Mouse (Mus musculus) cerebellum, adult 2 months (tissue): ENCODE results near the gene Nppb.

Source experiments
- CTCF ChIP-seq: fragments of 200-500 bp; IDR thresholded peaks from 2 replicates; pipeline ENCODE4 v1.5.1; 2011; ENCODE audit warnings: low read depth, mild to moderate bottlenecking, control low read depth, low read length, moderate library complexity, borderline replicate concordance; ENCODE audit not compliant: insufficient read depth
- POLR2A ChIP-seq: fragments of 200-500 bp; IDR thresholded peaks from 2 replicates; pipeline ENCODE4 v1.6.1; 2011; ENCODE audit warnings: low read length, control low read depth, borderline replicate concordance; ENCODE audit not compliant: insufficient read depth

GRCm38 (mm10) chr4:147993571-147994095 lies 8.0 kb downstream of the Nppb start:
- no peak for TF ChIP-seq POLR2A
- no peak for TF ChIP-seq CTCF
